Mouse (Mus musculus): ENCODE measurements around the gene Srebf1. TPM values are rescaled to one million over a fixed set of nuclear protein-coding genes. Genes with fewer than 3 reads are reported as not detected.

Gene Srebf1
- total RNA-seq, 2 experiments from 2014 or later: 40.2 to 42.6 TPM

DNA sequence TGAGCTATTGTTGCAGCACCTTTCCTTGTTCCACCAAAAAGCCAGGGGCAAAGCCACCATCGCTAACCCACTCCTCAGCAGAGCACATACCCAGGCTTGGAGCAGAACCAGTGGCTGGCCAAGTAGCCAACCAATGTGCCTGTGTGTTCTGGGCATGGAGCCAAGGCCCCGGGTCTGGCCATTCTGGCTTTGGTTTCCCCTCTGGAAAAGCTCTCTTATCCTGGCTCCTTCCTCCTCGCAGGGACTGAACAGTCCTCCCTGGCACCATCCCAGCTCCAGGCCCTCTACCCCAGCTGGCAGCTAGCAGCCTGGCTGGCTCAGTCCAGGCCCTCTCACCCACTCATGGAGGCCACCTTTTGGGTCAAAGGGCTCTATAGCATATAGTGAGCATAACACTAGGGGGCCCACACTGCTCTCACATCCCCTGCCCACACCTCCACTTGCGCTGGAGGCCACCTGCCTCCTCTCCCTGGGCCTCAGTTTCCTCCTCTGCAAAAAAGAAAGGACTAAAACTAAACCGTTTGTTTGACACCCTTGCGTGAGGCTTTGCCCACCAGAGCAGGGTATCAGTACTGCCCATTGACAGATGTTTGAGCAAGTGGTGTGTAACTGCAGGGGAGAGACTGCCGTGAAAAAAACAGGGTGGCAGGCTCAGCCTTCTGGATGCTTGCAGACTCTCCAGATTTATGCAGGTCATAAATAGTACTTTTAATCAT, 13.0 kb downstream of the Srebf1 start:
- DNase-seq: peak; percentile 84 to 87
- intact Hi-C loops (cut with DNase I): no loop called here

DNA sequence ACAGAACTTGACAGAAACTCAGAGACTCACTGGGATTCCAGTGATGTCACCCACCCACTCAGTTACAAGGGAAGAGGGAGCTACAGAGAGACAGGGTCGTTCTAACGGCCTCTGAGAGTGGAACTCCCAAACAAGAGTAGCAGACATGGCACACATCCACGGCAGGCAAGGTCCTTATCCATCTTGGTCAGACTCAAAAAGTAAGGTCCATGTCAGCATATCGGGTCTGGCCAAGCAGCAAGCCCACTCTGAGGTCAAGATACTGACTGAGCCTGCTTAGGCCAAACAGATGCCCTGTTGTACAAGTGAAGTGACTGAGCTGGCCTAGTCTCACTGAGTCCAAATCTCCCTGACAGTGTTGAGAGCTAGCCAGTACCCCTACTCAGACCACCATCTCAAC, 13.7 kb downstream of the Srebf1 start:
- DNase-seq: no peak
- intact Hi-C loops (cut with DNase I): no loop called here

DNA sequence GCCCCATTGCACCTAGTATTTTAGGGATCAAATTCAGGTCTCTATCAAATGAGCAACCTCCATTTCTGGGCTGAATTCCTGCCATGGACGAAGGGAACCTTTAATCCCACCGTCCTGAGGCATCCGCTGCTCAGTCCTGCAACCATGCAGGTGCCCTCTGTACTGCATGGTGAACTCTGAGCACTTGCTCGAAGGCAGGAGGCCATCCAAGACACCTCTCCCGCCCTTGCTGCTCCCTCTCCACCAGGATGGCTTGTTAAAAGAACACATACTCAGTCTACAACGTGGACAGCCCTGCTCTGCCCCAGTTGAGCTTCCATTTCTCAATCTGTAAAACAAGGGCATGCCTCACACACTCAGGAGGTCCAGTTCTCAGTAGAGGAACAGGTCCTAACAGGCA, 14.2 kb downstream of the Srebf1 start:
- no peak for DNase-seq
- intact Hi-C loops (cut with DNase I): no loop called here

DNA sequence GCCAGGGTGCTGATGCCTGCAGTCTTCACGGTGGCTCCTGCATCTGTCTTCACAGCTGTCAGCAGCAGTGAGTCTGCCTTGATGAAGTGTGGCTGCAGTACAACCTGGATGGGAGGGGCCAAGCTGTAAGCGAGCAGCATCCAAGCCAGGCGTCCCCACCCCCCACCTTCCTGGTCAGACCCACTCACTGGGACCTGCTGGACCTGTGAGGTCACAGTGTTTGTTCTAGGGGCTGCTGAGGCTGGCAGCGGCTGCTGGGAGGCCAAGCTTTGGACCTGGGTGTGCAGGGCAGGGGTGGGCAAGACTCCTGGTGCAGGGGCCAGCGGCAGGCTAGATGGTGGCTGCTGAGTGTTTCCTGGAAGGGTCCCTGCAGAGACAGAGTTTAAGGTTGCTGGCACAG, 16.2 kb downstream of the Srebf1 start:
- intact Hi-C loops (cut with DNase I): no loop called here
- no peak for DNase-seq

DNA sequence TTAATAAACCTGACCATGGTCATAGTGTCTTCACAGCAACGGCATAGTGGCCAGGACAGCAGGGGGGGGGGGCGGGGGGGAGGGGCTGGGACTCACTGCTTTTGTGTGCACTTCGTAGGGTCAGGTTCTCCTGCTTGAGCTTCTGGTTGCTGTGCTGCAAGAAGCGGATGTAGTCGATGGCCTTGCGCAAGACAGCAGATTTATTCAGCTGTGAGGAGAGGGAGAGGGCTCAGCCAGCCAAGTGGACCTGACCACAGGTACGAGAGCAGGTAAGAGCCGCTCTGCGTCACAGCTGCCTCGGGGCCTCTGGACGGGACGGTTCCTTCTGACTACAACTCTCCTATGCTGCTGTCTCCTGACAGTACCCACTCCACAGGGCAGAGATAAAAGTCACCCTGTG, 17.4 kb downstream of the Srebf1 start:
- DNase-seq: no peak
- intact Hi-C loops (cut with DNase I): no loop called here

DNA sequence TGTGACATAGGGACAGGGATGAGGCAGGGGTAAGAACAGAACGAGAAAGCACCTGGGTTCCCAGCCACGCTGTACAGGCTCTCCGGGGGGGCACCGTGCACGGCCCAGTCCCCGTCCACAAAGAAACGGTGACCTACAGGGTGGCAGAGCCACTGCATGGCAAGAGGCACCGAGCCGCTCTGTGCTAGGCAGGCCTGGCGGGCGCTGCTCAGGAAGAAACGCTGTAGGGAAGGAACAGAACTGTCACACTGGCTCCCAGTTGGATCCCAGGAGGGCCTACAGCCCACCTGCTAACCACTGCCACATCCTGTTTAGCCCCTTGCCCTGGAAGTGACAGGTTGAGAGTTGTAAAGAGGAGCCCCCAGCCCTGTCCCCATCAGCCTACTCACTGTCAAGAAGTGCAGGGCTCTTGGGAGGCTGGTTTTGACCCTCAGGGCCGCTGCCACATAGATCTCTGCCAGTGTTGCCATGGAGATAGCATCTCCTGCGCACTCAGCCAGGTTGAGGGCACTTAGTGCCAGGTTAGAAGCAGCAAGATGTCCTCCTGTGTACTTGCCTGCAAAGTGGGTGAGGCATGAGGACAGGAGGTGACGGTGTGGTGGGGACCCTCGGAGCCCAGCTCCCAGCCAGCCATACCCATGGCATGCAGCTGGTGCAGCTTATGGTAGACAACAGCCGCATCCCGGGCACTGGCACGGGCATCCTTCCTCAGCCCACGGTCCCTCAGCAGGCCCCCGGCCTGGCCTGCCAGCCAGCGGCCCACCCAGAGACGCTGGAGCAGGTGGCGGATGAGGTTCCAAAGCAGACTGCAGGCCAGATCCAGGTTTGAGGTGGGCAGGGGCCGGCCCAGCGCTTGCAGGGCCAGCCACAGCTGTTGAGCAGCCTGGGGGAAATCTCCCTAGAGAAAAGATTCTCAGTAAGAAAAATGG, 19.4 kb downstream of the Srebf1 start:
- intact Hi-C loops (cut with DNase I): loop anchor here (2.0 to 5.0 kb wide), 2 partner anchors 82 to 134 kb away; no protein-coding TSS in a partner anchor

DNA sequence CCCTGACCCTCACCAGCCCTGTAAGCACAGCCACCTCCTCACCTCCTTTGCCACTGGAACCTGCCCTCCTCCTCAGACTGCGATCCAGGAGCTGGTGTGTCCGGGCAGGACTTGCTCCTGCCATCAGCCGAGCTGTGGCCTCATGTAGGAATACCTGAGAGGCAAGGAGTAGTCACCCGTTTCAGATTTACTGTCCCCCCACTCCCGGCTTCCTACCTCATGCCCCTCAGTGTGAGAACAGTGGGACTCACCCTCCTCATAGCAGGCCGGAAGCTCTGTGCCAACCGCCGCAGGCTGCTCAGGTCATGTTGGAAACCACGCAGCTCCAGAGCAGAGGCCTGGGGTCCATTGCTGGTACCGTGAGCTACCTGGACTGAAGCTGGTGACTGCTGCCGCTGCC, 22.0 kb downstream of the Srebf1 start:
- intact Hi-C loops (cut with DNase I): loop anchor here (2.0 to 5.0 kb wide), 2 partner anchors 92 to 137 kb away; no protein-coding TSS in a partner anchor

More for the DNA sequence above, 19.4 kb downstream of the Srebf1 start:
- DNase-seq: no peak

DNA sequence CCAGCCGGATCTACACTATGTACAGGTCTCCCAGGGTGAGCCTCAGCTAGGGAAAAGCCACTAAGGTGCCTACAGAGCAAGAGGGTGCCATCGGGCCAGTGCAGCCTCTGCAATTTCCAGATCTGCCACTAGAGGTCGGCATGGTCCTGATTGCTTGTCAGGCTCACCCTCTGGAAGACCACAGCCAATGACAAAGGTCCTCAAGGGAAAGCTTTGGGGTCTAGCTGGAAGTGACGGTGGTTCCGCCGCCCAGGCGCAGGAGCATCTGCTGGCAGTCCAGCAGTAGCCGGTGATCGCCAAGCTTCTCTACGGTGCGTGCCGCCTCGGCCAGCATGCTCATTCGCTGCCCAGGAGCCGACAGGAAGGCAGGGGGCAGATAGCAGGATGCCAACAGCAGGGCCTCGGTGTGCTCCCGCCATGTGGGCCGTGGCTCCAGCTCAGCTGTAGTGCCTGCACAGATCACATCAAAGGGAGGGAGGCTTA, 22.6 kb downstream of the Srebf1 start:
- DNase-seq: peak; percentile 95 to 97

More for the DNA sequence above, 22.0 kb downstream of the Srebf1 start:
- no peak for DNase-seq

DNA sequence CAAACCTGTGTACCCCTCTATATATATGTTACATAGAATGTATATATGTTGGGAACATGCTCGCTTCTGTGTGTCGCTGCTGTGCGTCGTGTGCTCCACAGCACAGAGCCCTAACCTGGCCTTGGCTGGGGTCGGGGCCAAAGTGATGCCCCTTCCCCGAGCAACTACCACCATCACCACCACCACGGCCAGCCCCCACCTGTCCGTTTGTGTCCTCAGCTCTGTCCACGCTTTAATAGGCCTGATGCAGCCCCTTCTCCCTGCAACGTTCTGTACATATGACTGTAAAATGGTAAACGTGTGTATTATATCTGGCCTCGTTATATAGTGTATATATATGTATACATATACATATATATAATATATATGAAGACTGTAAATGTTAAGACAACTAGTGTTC, 23.7 kb downstream of the Srebf1 start:
- no peak for DNase-seq
- intact Hi-C loops (cut with DNase I): loop anchor here (1.0 to 2.0 kb wide), 2 partner anchors 94 to 214 kb away; no protein-coding TSS in a partner anchor

More for the DNA sequence above, 22.6 kb downstream of the Srebf1 start:
- intact Hi-C loops (cut with DNase I): loop anchor here (1.0 to 5.0 kb wide), 4 partner anchors 93 to 213 kb away; no protein-coding TSS in a partner anchor

DNA sequence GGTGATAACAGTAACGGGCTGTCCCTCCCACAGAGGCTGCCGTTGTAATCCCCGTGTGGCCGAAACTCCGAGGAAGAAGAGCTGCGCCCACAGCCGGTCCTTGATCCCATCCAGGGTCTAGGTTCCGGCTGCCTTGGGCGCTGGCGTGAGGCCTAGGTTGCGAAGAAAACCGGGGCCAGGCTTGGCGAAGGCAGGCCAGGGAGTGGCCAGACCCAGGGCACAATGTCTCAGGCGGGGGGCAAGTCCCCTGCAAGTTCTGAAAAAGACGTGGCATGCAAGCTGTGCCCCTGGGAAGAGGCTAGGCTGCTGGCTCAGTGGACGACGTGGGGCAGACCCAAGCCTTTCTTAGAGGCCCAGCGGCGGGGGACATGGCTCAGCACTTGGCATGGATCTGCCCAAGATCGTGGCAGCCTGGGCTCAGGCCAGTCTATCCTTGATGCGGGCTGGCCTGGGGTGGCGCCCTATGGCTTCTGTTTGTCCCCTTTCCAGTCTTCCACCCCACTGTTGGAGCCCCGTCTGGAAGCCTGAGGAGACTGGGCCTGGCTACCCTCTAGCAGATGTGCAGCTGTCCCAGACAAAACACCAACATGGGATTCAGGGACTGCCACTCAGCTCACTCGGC, 24.3 kb downstream of the Srebf1 start:
- no peak for DNase-seq
- intact Hi-C loops (cut with DNase I): loop anchor here (2.0 kb wide), 1 partner anchor 215 kb away; no protein-coding TSS in a partner anchor

DNA sequence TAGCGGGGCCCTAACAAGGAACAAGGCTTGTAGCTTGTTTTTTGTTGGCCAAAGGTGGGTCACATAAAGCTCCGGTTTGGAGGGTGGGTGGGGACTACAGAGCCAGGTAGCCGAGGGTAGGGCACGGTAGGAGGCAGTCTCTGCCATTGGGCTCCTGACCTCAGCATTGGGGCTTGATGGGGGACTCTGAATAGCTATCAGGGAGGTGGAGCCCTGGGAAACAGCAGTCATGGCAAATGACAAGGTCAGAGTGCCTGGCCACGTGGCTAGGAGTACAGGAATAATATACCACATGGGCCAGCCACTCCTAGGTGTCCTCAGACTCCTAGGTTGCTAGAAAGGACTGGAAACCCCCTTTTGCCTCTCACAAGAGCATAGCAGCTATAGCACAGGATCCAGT, 26.0 kb downstream of the Srebf1 start:
- intact Hi-C loops (cut with DNase I): no loop called here
- DNase-seq: no peak

DNA sequence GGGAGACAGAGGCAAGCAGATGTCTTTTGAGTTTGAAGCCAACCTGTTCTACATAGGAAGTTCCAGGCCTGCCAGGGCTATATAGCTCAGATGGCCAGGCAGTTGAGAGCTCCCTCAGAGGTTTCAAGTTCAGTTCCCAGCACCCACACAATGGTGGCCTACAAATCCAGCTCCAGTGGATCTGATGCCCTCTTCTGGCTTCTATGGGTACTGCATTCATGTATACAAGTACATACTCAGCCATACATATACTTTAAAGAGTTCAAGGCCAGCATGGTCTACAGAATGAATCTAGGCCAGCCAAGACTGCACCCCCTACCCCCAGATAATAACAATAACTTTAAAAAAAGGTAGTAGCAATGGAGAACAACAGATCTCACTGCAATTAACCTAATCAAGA, 27.3 kb downstream of the Srebf1 start:
- no peak for DNase-seq
- intact Hi-C loops (cut with DNase I): no loop called here

DNA sequence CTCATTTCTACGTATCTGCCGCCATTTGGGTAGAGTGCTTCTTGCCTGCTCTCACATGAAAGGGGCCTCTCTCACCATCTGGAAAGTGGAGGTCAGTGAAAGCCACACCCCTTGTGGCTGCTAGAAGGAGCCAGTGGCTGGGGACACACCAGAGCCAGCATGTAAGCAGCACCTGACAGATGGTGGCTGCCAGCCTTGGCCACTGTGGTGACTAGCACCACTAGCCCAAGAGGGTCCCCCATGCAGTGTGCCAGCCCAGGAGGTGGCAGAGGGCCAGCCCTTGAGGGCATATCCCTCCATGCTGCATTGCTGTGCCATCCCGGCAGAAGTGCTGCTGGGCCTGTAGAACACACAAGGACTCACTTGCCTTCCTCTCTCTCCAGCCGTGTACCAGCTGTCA, 28.8 kb downstream of the Srebf1 start:
- DNase-seq: no peak
- intact Hi-C loops (cut with DNase I): no loop called here

DNA sequence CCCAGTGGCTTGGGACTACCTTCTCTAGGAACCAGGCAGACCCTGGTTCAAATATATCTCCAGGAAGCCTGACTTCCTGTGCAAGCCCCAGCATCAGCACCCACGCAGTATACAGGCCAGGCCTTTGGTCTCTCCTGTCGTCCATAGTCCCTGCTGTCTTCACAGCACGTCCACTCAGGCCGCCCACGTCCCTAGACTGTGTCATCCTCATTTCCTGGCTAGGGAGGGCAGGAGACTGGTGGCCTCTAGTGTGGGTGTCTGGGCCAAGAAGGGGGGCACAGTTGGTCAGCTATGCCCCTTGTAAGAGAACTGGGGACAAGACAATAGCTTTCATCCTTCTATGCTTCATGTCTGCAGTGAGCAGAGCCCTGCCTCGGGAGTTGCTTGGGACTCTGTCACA, 29.8 kb downstream of the Srebf1 start:
- intact Hi-C loops (cut with DNase I): no loop called here
- no peak for DNase-seq

DNA sequence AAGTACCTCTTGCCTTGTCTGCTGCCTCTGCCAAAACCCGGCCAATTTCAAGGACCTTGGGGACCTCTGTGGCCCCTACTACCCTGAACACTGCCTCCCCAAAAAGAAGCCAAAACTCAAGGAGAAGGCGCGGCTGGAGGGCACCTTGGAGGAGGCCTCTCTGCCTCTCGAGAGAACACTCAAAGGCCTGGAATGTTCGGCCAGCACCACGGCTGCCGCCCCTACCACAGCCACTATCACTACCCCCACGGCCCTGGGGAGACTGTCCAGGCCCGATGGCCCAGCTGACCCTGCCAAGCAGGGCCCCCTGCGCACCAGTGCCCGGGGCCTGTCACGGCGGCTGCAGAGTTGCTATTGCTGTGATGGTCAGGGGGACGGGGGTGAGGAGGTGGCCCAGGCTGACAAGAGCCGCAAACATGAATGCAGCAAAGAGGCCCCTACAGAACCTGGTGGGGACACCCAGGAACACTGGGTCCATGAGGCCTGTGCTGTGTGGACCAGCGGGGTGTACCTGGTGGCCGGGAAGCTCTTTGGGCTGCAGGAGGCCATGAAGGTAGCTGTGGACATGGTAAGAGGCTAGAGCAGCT, 32.2 kb downstream of the Srebf1 start:
- intact Hi-C loops (cut with DNase I): no loop called here
- DNase-seq: no peak

DNA sequence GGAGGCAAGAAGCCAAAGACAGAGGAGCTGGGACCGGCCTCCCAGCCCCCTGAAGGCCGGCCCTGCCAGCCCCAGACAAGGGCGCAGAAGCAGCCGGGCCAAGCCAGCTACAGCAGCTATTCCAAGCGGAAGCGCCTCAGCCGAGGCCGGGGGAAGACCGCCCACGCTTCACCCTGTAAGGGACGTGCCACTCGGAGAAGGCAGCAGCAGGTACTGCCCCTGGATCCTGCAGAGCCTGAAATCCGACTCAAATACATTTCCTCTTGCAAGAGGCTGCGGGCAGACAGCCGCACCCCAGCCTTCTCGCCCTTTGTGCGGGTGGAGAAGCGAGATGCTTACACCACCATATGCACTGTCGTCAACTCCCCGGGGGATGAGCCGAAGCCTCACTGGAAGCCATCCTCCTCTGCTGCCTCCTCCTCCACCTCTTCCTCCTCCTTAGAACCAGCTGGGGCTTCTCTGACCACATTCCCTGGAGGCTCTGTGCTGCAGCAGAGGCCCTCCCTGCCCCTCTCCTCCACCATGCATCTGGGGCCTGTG, 32.8 kb downstream of the Srebf1 start:
- DNase-seq: peak; percentile 66 to 76
- intact Hi-C loops (cut with DNase I): no loop called here

DNA sequence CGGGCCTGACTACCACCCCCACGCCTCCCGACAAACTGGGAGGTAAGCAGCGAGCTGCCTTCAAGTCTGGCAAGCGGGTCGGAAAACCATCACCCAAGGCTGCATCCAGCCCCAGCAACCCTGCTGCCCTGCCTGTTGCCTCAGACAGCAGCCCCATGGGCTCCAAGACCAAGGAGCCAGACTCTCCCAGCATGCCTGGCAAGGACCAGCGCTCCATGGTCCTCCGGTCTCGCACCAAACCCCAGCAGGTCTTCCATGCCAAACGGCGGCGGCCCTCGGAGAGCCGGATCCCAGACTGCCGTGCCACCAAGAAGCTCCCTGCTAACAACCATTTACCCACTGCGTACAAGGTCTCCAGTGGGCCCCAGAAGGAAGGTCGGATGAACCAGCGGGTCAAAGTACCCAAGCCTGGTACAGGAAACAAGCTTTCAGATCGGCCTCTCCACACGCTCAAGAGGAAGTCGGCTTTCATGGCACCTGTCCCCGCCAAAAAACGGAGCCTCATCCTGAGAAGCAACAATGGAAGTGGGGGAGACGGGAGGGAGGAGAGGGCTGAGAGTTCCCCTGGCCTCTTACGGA, 34.0 kb downstream of the Srebf1 start:
- no peak for DNase-seq
- intact Hi-C loops (cut with DNase I): no loop called here

DNA sequence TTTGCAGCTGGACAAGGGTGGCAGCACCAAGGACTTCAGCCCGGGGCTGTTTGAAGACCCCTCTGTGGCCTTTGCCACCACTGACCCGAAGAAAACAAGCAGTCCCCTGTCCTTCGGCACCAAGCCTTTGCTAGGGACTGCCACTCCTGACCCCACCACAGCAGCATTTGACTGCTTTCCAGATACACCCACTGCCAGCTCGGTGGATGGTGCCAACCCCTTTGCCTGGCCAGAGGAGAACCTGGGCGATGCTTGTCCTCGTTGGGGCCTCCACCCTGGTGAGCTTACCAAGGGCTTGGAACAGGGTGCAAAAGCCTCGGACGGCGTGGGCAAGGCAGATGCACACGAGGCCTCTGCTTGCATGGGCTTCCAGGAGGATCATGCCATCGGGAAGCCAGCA, 35.3 kb downstream of the Srebf1 start:
- intact Hi-C loops (cut with DNase I): no loop called here
- DNase-seq: no peak

DNA sequence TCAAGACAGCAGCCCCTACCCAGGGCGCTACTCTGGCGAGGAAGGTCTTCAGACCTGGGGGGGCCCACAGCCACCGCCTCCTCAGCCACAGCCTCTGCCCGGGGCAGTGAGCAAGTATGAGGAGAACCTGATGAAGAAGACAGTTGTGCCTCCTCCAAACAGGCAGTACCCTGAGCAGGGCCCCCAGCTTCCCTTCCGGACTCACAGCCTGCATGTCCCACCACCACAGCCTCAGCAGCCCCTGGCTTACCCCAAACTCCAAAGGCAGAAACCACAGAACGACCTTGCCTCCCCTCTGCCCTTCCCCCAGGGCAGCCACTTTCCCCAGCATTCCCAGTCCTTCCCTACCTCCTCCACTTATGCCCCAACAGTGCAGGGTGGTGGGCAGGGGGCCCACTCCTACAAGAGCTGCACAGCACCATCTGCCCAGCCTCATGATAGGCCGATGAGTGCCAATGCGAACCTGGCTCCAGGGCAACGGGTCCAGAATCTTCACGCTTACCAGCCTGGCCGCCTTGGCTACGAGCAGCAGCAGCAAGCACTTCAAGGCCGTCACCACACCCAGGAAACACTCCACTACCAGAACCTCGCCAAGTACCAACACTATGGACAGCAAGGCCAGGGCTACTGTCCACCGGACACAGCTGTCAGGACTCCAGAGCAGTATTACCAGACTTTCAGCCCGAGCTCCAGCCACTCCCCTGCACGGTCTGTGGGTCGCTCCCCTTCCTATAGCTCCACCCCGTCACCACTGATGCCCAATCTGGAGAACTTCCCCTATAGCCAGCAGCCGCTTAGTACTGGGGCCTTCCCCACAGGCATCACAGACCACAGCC, 36.8 kb downstream of the Srebf1 start:
- peak in 1 of 2 experiments; percentile 53 for DNase-seq
- intact Hi-C loops (cut with DNase I): loop anchor here (2.0 kb wide), 1 partner anchor 81 kb away; the partner anchor contains the start of gene Rai1
